Mouse (Mus musculus) kidney, postnatal 0 days (tissue): ENCODE results near the gene Tfpi. TPM values are rescaled to one million over a fixed set of nuclear protein-coding genes. Genes with fewer than 3 reads are reported as not detected.
A peak's percentile ranks its signal among the peaks of the same experiment; 100 is the strongest.

Experiments
- ATAC-seq: fragments of 200-750 bp; cut with Nextera tagmentation; replicated peaks from 2 replicates; pipeline ENCODE4 v1.8.0; 2017; ENCODE audit warnings: low read depth, moderate number of reproducible peaks, moderate TSS enrichment, moderate library complexity; ENCODE audit not compliant: low FRiP score
- DNase-seq: peaks from one replicate; pipeline ENCODE4 v3.0.0-alpha.2; 2016; ENCODE audit warnings: low spot score
- H3K27ac ChIP-seq: fragments of 300-500 bp; sonication (generic); 2 replicates; pipeline ENCODE4 v1.5.1; 2014; ENCODE audit warnings: mild to moderate bottlenecking
- H3K27me3 ChIP-seq: fragments of 300-500 bp; sonication (generic); 2 replicates; pipeline ENCODE4 v1.6.1; 2014; ENCODE audit warnings: low read length, mixed read lengths; ENCODE audit not compliant: insufficient read depth
- H3K36me3 ChIP-seq: fragments of 300-500 bp; sonication (generic); 2 replicates; pipeline ENCODE4 v1.6.1; 2014; ENCODE audit warnings: low read length, mixed read lengths; ENCODE audit not compliant: insufficient read depth
- H3K4me1 ChIP-seq: fragments of 300-500 bp; sonication (generic); replicated peaks from 2 replicates; pipeline ENCODE4 v1.6.1; 2014; ENCODE audit warnings: antibody characterized with exemption, low read length, mixed read lengths; ENCODE audit not compliant: insufficient read depth
- H3K4me2 ChIP-seq: fragments of 300-500 bp; sonication (generic); 2 replicates; pipeline ENCODE4 v1.6.1; 2014; ENCODE audit warnings: mild to moderate bottlenecking, low read length, moderate library complexity, mixed read lengths
- H3K4me3 ChIP-seq: fragments of 300-500 bp; sonication (generic); replicated peaks from 2 replicates; pipeline ENCODE4 v1.5.1; 2014; ENCODE audit warnings: low read depth, low read length
- H3K9ac ChIP-seq: fragments of 300-500 bp; sonication (generic); 2 replicates; pipeline ENCODE4 v1.6.1; 2014; ENCODE audit warnings: low read depth, low read length
- H3K9me3 ChIP-seq: fragments of 300-500 bp; sonication (generic); replicated peaks from 2 replicates; pipeline ENCODE4 v1.6.1; 2016; ENCODE audit warnings: low read length, inconsistent platforms, mixed read lengths
- CTCF ChIP-seq: IDR thresholded peaks from 2 replicates; pipeline ENCODE4 v1.5.1; 2016; ENCODE audit warnings: antibody characterized with exemption, low read depth, mild to moderate bottlenecking, moderate library complexity
- WGBS: fragments of 180-500 bp; shearing (Covaris S2); extraction: QIAGEN DNeasy Blood & Tissue Kit; methylation state at CpG from one replicate; pipeline ENCODE4 v1.1.7; 2014; 5-methylcytosine and 5-hydroxymethylcytosine counted together
- polyA plus RNA-seq: library from polyadenylated mRNA; unstranded; fragments of >200 nt; fragmentation: Nextera tagmentation; extraction: Ambion mirVana; gene quantifications from 2 replicates; pipeline ENCODE4 v1.2.1, GENCODE M21; 2015

Tfpi gene
- 29.5 and 34.7 TPM in 2 replicates for polyA plus RNA-seq

DNA sequence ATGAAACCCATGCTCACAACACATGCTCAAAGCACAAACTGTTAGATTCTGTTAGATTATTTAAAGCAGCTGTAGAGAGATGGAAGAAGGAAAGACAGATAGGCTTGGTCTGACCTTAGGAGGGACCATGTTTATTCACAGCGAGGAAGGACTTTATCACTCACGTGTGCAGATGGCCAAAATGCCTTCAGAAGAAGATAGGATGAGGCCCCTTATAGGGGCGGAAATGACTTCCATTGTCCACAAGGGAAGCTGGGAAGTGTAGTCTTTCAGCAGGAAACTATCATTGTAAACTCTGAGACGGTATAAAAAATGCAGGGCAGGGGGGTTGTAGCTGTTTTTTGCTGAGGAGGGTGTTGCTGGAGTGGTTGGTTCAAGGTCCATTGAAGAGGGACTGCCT lies at the start of gene Tfpi:
Tfpi (minus strand) TSS at position 199 of the 400 bp plus-strand sequence.
- ATAC-seq: peak; percentile 49
- Histone ChIP-seq H3K4me1 (no peaks in the 10 kb centered on the region), H3K4me3 (peak within 1 kb of the TSS; percentile 26), H3K27me3 (no peaks in the 10 kb centered on the region), H3K9ac (no peak within 1 kb of the TSS), H3K27ac (peak within 1 kb of the TSS; percentile 9; the same call in 1 of the 2 replicates), H3K9me3 (no peaks in the 10 kb centered on the region), H3K4me2 (peak within 1 kb of the TSS; percentile 52), H3K36me3 (no peaks in the 10 kb centered on the region)
- no peak for TF ChIP-seq CTCF
- 36% methylated on average over 4 of the region's 4 CpGs for WGBS
- peak; percentile 76 for DNase-seq

DNA sequence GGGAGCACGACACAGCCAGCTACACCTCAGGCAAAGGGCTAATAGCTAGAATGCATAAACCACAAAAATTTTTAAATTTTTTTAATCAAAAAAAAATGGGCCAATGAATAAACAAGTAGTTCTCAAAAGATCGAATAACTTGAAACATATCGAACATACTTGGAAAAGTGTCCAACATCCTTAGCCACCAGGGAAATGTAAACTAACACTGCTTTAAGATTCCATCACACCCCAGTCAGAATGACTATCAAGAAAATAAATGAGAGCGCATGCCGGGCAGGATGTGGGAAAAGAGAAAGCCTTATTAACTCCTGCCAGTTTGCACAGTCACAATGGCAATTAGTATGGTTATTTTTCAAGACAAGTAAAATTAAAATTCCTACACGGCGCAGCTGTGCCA lies 49.6 kb upstream of the Tfpi start:
- no peaks in the 10 kb centered on the region for H3K27me3 ChIP-seq
- H3K9me3 ChIP-seq: no peaks in the 10 kb centered on the region
- H3K9ac ChIP-seq: no peak overlapping the region
- no peak for TF ChIP-seq CTCF
- WGBS: 70% methylated on average over 7 of the region's 7 CpGs
- no peak overlapping the region for H3K4me3 ChIP-seq
- no peak overlapping the region for H3K27ac ChIP-seq
- no peak for DNase-seq
- no peaks in the 10 kb centered on the region for H3K36me3 ChIP-seq
- no peak overlapping the region for H3K4me2 ChIP-seq
- no peak for ATAC-seq
- no peaks in the 10 kb centered on the region for H3K4me1 ChIP-seq

DNA sequence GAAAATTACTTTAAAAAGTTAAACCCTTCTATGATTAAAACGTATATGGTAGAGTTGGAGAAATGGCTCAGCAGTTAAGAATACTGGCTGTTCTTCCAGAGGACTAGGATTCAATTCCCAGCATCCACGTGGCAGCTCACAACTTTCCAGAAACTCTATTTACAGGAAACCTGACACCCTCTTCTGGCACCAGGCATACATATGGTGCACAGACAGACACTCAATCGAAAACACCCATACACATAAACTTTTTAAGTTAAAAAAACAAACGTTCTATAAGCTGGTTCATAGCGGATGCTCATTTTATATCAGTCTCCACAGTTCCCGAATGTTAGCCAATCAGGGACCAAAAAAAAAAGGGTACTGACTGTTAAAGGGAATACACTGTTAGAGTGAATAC lies 49.2 kb upstream of the Tfpi start:
- Histone ChIP-seq H3K27me3 (no peaks in the 10 kb centered on the region), H3K36me3 (no peaks in the 10 kb centered on the region), H3K4me2 (no peak overlapping the region), H3K4me3 (no peak overlapping the region), H3K27ac (no peak overlapping the region), H3K9me3 (no peaks in the 10 kb centered on the region), H3K4me1 (no peaks in the 10 kb centered on the region), H3K9ac (no peak overlapping the region)
- ATAC-seq (no peak), DNase-seq (no peak)
- WGBS: 68% methylated on average over 6 of the region's 6 CpGs
- no peak for TF ChIP-seq CTCF

DNA sequence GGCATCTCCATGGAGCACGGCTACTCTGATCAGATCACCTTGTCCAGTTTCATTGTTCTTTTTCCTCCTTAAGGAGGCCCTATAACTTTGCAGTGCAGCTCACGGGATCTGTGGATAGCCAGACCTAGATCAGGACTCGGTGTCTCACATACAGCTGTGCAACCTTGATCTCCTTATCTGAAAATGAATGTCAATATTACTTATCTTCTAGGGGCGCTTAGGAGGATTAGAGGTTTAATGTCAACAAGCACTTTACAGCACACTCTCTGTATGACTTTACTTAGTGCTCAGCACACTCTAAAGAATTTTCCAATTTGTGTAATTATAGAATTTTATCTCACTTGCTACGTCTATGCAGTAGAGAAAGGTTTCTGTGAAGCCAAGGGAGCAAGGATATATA lies 48.5 kb upstream of the Tfpi start:
- Histone ChIP-seq H3K9me3 (no peaks in the 10 kb centered on the region), H3K4me1 (no peaks in the 10 kb centered on the region), H3K4me2 (no peak overlapping the region), H3K27ac (no peak overlapping the region), H3K27me3 (no peaks in the 10 kb centered on the region), H3K9ac (no peak overlapping the region), H3K4me3 (no peak overlapping the region), H3K36me3 (no peaks in the 10 kb centered on the region)
- TF ChIP-seq CTCF: no peak
- ATAC-seq (no peak), DNase-seq (no peak)
- WGBS: 89% methylated on average over 5 of the region's 5 CpGs

DNA sequence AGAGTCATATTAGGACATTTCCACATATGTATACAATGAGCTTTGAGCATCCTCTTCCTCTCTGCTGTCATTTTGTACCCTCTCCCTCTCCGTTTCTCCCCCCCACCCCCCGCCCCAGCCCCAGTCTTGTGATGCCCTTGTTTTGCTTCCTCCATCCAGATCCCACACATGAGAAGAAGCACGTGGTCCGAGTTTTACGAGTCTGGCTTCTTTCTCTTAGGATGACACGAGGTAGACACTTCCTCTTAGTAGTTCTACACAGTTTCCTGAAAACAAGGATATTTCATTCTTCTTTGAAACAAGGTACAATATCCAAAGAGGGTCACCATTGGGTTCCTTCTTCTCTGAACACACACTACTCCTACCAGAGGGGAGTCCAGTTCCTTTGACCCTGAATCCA lies 47.4 kb upstream of the Tfpi start:
- Histone ChIP-seq H3K27me3 (no peaks in the 10 kb centered on the region), H3K9ac (no peak overlapping the region), H3K4me2 (no peak overlapping the region), H3K27ac (no peak overlapping the region), H3K36me3 (no peaks in the 10 kb centered on the region), H3K9me3 (no peaks in the 10 kb centered on the region), H3K4me3 (no peak overlapping the region), H3K4me1 (no peaks in the 10 kb centered on the region)
- no peak for TF ChIP-seq CTCF
- DNase-seq (no peak), ATAC-seq (no peak)
- WGBS: 66% methylated on average over 6 of the region's 6 CpGs

DNA sequence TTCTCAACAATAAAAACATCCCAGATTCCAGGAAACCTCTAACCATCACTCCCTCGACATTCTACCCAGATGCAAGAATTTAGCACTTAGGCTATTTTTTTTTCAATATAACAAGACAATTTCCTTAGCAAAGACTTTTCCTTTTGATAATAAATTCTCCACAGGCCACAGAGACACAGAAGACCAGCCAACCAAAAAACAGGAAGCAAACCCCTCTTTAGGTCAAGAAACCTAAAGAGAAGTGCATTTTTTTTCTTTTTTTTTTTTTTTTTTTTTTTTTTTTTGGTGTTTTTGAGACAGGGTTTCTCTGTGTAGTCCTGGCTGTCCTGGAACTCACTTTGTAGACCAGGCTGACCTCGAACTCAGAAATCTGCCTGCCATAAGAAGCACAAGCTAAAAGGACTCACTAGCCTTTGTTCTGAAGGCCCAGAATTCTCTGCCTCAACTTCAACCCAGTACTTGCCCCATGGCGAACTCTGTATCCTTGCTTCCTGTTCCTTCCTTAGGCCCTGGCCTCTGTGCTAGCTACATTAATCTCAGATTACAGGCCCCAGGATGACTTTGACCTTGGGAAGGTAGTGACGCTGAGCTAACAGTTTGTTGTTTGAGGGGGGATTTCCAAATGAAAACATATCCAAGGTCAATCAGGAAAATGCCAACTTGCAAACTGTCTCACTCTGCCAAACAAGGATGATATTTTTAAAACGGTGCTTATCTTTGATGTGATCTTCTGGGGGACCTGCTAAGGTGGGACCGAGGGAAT lies 46.7 kb upstream of the Tfpi start:
- ATAC-seq: no peak
- H3K9me3 ChIP-seq: no peaks in the 10 kb centered on the region

More for the DNA sequence above, 46.7 kb upstream of the Tfpi start:
- no peak overlapping the region for H3K4me3 ChIP-seq
- H3K4me2 ChIP-seq: no peak overlapping the region
- no peak overlapping the region for H3K27ac ChIP-seq
- 36% methylated on average over 6 of the region's 6 CpGs for WGBS
- no peak overlapping the region for H3K9ac ChIP-seq
- H3K4me1 ChIP-seq: no peaks in the 10 kb centered on the region
- no peaks in the 10 kb centered on the region for H3K27me3 ChIP-seq
- peak; percentile 35 for DNase-seq
- no peaks in the 10 kb centered on the region for H3K36me3 ChIP-seq
- no peak for TF ChIP-seq CTCF
